Mouse (Mus musculus) adrenal gland, postnatal 25 days (tissue): ENCODE data around the gene Faap100. TPM values are rescaled to one million over a fixed set of nuclear protein-coding genes. Genes with fewer than 3 reads are reported as not detected.
A peak's percentile ranks its signal among the peaks of the same experiment; 100 is the strongest.
"Not testable (repeated sequence)": the region's sequence is repeated elsewhere in the genome, so short reads cannot be mapped to it uniquely, and the experiment has no call there.

Source experiments
- DNase-seq: peaks from one replicate; pipeline ENCODE4 v3.0.0; 2021; ENCODE audit warnings: mixed read lengths
- total RNA-seq: library from RNA; stranded (reverse); gene quantifications from 2 replicates; pipeline ENCODE4 v1.2.3, GENCODE M21; 2021

The Faap100 gene
- total RNA-seq, 1 experiment from 2014 or later = 55.1 TPM

DNA sequence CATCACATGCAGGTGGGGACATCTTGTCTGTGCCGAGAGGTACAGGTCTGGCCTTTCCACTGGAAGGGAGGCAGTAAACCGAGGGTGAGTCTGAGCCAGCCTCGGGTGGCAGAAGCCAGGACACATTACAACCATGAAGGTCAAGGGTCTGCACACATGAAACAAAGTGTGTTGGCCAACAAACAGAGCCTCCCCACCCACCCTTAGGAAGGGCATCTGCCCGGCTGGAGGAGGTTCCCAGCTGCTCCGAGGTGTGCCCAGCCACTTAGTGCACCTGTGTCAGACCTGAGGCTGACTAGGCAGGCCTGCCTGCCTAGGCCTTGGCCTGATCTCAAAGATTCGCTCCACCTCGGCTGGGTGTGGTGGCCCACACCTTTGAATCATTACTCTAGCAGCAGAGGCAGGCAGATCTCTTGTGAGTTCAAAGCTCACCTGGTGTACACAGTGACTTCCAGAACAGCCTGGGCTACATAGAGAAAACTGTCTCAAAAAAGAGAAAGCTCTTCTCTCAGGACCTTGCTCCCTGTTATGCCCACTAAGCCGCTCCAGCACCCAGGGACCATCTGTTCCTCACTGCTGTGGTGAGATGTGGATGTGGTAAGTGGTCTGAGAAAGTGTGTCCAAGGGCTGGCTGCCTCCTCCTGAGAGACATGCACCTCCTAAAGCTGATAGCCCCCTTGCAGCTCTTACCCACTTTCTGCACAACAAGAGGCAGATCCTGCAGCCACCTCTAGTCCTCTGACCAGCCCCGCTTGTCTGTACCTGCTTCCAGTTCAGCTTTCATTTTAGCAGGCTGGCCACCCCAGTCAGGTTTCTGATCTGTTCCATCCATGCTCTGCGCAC lies 27.1 kb downstream of the Faap100 start:
- no peak for DNase-seq

DNA sequence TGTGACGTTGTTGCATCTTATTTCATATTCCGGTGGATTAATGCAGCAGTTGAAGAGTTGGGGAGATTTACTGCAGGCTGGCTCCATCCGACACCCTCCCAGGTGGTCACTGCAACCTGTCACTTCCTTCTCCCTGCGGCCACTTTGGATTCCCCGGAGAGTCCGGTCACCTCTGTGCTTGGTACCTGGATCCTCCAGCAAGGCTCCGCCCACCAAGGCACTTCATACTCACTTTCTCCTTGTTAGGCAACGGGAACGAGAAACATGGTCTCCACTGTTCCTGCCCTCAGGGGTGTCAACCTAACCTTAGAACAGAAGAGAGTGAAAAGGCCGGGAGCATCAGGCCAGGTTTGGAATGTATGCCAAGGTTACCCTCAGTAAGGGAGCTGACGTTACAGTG lies 27.9 kb downstream of the Faap100 start:
- DNase-seq = no peak

DNA sequence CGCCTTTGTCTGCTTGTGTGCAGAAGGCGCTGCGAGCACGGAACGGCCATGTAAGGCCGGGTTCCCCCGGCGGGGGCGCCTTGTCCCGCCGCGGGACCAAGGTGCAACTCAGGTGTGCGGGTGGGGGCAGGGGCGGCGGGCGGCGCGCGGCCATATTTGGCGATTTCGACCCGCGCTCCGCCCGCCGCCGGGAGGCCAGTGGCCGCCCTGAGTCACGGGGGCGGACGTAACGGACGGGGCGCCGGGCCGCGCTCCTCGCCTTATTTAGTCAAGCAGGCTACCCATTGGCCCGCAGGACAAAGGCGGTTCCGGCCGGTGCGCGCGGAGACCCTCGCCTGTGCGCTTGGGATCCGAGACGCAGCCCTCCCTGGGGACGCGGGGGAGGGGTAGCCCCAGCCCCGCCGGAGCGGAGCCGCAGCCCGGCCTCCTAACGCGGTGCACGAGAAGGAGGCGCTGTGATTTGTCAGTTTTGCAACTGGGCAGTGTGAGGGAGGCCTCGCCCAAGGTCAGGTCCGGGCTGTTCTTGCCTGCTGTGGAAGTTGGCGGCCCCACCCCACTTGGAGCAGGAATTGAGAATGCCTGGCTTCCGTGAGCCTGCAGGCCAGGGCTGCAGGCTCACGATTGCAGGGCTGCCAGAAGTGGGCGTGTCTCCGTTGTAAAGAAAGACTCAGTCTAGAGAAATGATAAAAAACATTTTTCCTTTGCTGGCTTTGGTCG lies 28.4 kb downstream of the Faap100 start:
- peak; percentile 89 for DNase-seq

DNA sequence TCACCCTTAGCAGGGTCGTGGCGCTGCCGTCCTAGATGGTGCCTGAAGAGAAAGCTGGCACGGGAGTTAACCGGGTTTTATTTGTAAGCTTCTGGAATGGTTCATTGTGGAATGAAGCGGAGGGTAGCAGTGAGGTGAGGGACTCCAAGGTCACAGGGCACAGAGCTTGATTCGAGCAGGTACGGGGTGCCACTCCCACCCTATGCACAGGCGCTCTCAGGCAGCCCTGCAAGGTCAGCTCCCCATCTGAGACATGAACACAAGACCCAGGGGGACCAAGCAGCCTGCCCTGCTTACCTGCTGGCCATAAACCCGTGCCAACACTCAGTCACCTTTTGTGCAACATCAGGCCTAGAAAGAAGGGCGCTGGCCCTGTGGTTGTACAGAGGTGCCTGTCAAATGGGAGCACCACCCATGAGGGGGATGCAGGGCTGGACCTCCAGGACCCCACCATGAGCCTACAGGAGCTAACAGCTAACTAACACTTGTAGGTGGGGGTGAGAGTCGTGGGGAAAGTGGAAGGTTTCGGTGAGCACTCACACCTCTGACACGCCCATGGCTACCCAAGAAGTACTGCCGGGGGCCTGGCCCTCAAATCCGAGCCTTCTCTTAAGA lies 29.1 kb downstream of the Faap100 start:
- no peak for DNase-seq

DNA sequence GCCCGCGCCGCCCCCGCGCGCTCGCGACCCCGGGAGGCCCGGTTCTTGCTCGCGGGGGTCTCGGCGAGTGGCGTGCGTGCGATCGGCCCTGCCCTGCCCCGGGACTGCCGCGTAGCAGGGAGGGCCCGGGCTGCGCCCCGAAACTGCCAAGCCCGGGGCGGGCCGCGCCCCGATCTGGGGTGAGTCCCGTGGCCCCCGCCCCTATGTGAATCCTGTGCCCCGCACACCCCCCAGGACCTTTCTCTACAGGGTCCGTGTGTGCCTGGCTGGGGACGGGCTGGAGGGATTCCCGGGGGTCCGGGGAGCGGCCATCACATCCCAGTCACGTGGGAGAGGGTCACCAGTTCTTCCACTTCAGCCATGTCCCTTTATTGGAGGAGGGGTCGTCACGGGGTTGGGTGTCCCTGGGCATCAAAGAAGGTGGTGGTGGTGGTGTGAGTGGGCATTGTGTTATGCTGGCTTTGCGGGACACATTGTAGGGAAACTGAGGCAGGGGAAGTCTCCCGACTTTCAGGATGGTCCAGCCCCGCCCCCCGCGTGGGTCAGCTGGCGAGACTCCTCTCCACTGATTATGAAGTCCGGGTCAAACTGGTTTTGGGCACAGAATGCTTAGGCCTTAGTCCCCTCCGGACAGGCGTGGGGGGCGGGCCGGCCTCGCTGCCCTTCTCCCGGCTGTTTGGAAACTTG lies 29.7 kb downstream of the Faap100 start:
- peak; percentile 62 for DNase-seq

DNA sequence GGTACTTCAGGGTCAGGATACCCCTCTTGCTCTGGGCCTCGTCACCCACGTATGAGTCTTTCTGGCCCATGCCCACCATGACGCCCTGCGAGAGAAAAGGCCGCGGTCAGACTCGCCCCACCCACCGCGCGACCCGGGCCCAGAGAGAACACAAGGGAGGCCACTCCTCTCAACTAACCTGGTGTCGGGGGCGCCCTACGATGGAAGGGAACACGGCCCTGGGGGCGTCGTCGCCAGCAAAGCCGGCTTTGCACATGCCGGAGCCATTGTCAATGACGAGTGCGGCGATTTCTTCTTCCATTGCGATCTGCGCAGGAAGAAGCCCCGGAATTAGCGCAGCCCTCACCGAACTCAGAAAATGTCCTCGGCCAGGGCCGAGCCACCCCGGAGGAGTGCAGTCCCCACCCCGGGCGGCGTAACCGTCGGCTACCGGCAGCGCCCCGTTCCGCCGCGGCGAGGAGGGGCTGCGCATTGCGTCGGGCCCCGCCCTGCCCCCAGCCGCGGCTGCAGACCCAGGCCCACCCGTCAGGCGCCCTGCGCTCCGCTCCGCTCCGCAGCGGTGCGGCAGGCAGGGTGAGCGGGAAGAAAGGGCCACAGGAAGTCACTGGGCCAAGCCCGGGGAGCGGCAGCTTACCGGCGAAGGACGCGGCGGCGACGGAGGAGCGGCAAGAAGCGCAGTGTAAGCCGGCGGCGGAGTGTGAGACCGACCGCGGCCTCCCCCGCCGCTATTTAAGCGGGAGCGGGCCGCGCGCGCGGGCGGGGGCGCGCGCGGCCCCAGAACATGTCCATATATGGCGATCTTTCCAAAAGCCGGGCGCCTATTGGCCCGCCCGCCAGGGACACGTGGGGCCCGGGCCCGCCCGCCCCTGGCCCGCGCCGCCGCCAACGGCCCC lies 30.5 kb downstream of the Faap100 start, which contains the start of gene Actg1:
Gene Actg1 (minus strand): TSS at position 752 of the 893 bp plus-strand sequence.
- DNase-seq = peak; percentile 90

DNA sequence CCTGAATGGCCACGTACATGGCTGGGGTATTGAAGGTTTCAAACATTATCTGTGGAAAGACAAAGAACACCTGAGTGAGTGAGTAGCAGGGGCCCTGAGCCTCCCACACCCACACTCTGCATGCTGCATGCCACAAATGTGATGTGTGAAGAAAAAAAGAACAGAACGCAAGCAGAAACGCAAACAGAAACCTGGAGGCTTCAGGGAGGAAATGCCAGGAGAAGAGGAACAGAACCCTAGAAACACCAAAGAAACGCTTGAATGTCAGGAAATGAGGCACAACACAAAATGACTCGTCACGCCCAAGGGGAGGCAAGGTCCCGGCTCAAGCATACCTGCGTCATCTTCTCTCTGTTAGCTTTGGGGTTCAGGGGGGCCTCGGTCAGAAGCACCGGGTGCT lies 31.3 kb downstream of the Faap100 start:
- DNase-seq = no peak

DNA sequence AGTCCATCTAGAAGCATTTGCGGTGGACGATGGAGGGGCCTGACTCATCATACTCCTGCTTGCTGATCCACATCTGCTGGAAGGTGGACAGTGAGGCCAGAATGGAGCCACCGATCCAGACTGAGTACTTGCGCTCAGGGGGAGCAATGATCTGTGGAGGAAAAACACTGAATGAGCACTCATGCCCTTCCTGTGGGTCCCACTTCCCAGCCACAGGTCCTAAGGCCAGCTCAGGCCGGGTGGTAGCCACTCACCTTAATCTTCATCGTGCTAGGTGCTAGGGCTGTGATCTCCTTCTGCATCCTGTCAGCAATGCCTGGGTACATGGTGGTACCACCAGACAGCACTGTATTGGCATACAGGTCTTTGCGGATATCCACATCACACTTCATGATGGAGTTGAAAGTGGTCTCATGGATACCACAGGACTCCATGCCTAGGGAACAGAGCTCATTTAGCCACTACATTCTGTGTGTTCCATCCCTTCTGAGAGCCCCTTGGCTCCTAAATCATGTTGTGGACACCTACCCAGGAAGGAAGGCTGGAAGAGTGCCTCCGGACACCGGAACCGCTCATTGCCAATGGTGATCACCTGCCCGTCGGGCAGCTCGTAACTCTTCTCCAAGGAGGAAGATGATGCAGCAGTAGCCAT lies 32.1 kb downstream of the Faap100 start:
- not testable (repeated sequence) for DNase-seq

DNA sequence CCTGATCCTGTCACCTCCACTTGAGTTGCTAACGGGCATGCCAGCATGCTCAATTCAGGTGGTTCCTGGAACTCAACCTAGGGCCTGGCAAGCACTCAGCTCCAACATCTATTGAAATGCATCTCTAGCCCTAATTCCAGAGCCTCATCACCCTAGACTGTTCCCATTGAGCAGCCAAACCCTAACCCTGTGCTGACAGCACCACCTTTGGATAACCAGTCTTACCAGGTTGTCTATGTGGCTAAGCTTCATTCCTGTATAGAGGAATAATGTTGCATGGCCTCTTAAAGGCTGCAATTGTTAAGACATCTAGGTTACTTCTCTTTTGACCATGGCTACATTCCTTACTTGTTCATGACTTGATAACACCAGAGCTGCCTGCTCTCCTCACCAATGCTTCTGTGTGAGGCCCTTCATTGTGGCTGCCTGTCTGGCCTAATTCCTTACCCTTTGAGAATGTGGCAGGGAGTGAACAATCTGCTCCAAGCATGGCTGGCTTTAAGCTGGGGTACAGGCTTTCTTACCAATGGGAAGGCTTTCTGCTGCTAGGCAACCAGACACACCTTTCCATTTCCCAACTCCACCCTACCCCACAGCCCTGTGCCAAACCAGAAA lies 33.4 kb downstream of the Faap100 start:
- DNase-seq = no peak

DNA sequence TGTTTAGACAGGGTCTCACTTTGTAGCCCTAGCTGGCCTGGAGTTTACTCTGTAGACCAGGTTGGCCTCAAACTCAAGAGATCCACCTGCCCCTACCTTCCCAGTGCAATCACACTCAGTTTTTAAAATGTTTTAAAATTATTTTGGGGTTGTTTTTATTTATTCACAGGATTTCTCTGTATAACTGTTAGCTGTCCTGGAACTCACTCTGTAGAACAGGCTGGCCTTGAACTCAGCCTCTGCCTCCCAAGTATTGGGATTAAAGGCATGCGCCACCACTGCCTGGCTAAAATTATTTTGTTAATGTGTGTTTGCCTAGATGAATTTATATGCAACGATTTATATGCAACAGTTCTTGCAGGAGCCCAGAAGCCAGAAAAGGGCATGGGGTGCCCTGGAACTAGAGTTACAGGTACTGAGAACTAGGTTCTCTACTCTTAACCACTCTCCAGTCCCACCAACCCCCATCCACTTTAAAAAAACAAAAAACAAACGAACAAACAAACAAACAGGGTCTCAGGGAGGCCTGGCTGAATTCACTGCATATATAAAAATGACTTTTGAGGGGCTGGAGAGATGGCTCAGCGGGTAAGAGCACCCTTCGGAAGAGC lies 34.1 kb downstream of the Faap100 start:
- DNase-seq = no peak

DNA sequence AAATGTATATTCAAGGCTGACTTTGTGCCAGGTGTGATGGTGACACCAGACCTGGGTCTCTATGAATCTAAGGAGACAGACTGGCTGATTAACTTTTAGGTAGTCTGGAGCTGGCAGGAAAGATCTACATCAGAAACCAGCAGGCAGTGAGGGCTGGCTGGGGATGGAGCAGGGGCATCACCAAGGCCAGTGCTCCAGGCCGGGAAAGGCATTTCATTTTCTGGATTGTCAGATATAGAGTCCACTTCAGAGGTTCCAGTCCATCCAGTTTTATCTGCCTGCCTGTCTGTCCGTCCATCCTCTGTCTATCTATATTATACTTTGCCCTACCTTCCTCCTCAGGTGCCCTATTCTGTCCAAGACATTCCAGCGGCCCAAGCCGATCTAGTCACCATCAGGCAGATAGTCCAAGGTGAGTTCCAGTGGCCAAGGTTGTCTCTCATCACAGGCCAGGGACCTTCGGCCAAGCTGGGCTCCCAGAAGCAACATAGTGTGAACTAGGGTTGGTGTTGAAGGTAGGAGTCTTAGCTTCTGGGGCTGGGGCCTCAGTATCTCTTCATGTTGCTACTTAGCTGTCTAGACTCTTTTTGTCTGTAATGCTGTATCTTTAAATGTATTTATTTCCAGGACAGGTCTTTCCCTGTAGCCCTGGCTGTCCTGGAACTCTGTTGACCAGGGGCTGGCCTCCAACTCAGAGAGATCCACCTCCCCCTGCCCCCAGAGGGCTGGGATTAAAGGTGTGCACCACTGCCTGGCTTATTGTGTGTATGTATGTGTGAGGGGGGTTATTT lies 34.9 kb downstream of the Faap100 start:
- DNase-seq = no peak

DNA sequence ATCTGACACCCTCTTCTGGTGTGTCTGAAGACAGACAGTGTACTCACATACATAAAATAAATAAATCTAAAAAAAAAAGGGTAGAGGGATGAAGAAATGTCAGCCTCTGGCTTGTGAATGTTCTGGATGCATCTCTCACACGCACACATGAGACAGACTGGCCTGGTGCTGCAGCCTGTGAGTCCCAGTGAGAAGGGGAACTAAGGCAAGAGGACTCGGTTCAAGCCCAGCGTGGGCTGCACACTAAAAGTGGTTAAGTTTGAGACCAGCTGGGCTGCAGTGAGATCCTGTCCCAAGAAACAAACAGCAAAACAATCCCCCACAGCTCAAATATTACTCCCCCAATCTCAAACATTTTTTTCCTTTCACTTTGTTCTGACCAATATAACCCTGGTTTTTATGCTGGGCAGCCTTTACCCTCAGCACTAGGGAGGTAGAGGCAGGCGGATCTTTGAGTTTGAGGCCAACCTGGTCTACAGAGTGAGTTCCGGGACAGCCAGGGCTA lies 35.9 kb downstream of the Faap100 start:
- DNase-seq = no peak

DNA sequence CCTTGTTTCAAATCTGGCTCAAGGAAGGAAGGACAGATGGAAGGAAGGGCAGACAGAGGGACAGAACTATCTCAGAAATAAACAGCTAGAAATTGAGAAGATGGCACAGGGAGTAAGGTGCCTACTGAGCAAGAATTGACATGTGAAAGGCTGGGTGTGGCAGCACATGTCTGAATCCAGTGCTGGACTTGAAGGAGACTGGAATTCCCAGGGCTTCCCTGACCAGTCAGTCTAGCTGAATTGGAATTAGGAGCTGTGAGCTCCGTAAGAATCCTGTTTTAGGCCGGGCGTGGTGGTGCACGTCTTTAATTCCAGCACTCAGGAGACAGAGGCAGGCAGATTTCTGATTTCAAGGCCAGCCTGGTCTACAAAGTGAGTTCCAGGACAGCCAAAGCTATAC lies 36.9 kb downstream of the Faap100 start:
- DNase-seq = no peak

DNA sequence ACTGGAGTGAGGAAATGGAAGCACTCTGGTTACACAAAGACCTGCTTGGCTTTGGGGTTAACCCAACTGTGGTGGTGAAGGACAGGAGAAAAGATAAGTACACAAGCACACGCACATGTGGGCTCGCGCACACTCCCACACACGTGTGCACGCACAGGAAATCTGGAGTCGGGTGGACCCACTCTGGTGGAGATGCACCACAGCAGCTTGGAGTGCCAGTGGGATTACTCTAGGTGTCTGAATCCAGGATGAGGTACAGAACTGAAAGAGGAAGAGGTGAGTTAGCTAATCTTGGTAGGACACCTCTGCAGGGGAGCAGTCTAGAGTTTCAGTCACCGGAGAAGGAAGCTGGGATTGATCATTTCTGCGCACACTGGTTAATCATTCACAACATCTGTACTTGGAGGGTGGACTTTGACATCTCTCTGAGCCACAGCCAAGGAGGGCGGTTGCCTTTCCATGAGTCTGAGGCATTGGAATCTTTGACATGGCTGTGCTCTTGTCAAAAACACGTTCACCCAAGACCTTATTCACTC lies 38.5 kb downstream of the Faap100 start:
- DNase-seq = no peak

DNA sequence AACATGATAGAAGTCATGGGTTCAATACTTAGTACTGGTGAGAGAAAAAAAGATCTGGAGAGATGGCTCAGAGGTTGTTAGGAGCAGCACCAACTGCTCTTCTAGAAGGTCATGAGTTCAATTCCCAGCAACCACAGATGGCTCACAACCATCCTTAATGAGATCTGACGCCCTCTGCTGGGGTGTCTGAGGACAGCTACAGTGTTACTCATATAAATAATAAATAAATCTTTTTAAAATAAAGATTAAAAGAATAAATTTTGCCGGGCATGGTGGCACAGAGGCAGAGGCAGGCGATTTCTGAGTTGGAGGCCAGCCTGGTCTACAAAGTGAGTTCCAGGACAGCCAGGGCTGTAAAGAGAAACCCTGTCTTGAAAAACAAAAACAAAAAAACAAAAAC lies 39.8 kb downstream of the Faap100 start:
- DNase-seq = no peak

DNA sequence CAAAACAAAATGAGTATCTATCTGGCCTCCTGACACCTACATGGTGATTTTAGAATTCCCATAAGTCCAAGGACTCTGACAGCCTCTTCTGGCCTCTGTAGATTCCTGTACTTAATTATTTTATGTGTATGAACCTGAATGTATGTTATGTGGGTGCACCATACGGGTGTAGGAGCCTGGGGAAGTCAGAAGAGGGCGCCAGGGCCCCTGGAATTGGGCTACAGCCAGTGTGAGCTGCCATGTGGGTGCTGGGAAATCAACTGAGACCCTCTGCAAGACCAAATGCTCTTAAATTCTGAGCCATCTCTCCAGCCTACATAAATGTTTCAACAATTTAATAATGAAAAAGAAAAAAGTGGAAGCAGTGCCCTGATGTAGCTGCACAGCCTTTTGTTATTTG lies 41.1 kb downstream of the Faap100 start:
- DNase-seq = no peak

DNA sequence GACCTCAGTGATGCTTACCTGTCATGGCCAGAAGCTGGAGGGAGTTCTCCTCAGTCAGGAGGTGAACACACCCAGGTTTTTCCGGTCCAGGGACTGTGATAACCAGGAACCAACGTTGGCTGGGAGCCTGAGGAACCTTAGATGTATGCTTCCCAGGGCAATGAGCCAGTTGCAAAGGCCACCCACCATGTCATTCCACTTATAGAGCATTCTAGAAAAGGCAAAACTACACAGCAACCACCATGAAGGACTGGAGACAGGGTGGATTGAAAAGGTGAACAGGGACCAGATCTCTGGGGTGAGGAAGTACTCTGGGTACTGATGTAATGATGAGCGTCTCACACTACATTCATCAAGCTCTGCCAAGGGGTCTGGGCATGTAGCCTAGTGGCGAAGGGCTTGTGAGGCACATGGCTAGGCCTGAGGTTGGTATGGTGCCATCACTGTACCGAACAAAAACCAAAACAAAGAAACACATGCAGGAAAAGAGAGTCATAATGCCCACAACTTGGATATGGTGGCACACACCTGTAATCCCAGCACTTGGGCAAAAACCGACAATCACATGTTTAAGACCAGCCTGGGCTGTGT lies 43.0 kb downstream of the Faap100 start:
- no peak for DNase-seq

DNA sequence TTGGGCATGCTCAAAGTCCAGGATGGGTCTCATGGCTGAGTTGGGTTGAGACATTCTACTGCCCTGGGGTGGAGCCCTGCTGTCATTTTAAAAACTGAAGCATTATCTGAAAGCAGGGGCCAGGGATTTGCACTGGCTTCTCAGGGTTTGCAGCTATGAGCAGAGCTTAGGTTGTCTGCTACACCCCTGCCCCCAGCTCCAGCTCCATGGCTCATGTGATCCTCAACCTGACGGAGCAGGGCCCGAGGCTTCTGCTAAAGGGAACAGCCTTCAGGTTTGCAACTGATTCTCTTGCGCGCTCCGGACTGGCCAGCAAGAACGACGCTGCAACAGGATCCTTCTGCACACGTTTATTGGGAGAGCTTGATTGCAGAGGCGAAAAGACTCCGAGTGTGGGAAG lies 58.4 kb downstream of the Faap100 start:
- no peak for DNase-seq
